Mouse (Mus musculus): ENCODE measurements around the gene Taf4.

DNA sequence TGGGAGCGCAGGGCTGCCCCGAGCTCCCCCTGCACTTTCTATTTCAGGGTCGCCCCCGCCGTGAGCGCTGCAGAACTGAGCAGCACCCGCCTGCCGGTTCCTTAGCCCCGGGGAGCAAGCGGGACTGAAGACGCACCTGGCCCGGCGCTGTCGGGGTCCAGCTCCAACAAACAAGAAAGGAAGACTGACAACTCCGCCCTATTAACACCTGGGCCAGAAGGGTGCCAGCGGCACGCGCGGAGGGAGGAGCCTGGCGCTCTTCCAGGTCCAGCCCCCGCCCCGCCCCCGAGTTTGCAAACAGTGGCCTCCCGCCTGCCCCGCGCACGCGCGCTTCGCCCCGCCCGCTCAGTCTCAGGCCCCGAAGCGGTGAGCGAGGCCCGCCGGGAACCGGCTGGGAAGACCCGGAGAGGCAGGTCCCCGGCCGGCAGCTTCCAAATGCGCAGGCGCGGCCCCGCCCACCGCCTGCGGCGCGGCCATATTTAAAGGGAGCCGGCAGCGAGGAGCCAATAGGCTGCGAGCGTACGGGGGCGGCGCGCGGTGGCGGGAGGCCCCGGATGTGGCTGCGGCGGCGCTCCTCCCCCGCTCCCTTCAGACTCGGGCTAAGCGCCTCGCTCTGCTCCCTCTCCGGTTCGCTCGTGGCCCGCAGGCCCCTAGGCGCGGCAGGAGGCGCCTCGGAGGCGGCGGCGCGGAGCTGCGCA, 48.1 kb upstream of the Taf4 start, which contains the start of gene Lsm14b:
- TF ChIP-seq CTCF (IDR thresholded peaks at IDR 0.05; ENCODE audit: insufficient read depth, low read depth, low read length) (no peak), POLR2A (IDR thresholded peaks at IDR 0.05; ENCODE audit: insufficient read depth, low read depth, low read length) (peak; percentile 78; the same call in 1 of the 2 replicates)
